Mouse (Mus musculus) G1E (cell line): ENCODE results near the gene Lrriq4.

Experiments used
- CTCF ChIP-seq: IDR thresholded peaks from 2 replicates; pipeline ENCODE4 v1.5.1; 2012; ENCODE audit warnings: low read depth, low read length, inconsistent platforms, mixed read lengths
- GATA1 ChIP-seq: IDR thresholded peaks from 2 replicates; pipeline ENCODE4 v1.6.1; 2012; ENCODE audit warnings: borderline replicate concordance, low read length, inconsistent platforms, mixed read lengths
- GATA2 ChIP-seq: IDR thresholded peaks from 2 replicates; pipeline ENCODE4 v1.6.1; 2012; ENCODE audit warnings: low read depth, low read length, inconsistent platforms, borderline replicate concordance
- POLR2AphosphoS5 ChIP-seq: IDR thresholded peaks from 2 replicates; pipeline ENCODE4 v1.6.1; 2012; ENCODE audit warnings: low read depth, low read length, inconsistent platforms; ENCODE audit not compliant: insufficient replicate concordance
- TAL1 ChIP-seq: conservative IDR thresholded peaks from 2 replicates; pipeline ENCODE4 v1.6.1; 2012; ENCODE audit warnings: low read depth, low read length, inconsistent platforms, mixed read lengths

DNA sequence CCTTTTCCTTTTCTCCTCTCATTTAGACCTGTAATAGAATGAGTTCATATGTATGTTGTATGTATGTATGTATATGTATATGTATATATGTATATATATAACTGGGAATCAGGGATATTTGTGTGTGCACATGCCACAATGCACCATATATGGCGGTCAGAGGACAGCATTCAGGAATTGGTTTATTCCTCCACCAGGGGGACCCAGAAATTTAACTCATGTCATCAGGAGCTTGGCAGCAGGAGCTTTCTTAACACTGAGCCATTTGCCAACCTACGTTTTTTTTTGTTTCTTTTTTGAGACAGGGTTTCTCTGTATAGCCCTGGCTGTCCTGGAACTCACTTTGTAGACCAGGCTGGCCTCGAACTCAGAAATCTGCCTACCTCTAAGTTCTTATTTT, 10.6 kb upstream of the Lrriq4 start:
- TF ChIP-seq CTCF (no peak), GATA1 (no peak), POLR2AphosphoS5 (no peak), TAL1 (no peak), GATA2 (no peak)
